Comparison of ENCODE assay signal across 20 mouse cellular contexts in the genomic region with DNA sequence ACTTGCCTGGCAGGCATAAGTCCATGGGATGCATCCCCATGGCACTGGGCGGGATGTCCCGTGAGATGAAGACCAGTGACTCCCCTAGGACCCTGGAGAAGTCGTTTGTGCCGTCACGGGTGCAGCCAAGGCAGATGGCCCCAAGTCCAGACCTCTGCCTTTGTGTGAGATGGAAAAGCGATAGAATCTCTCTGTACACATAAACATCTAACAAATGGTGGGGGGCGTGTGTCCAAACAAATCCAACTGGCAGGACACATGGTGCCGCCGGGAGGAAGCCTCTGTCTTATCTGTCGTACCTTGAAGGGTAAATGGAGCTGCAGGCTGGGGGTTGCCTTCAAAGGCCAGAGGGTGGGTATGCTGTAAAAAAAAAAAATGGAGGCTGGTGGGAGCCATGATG. TPM values are rescaled to one million over a fixed set of nuclear protein-coding genes. Genes with fewer than 3 reads are reported as not detected.
"Had no signal": no experiment of that assay in that cellular context is flagged by ENCODE, and none has a peak within 500 bp of the region (broad histone marks: within the 10 kb centered on the region; RNA-seq: fewer than 3 reads in every experiment).

No protein-coding gene starts in this region.

- H3K9ac ChIP-seq: liver, embryonic 13.5 days; liver, embryonic 15.5 days; liver, postnatal 0 days; lung, embryonic 15.5 days; midbrain, embryonic 13.5 days; midbrain, embryonic 15.5 days; neural tube, embryonic 12.5 days had no signal

- H3K4me3 ChIP-seq: liver, embryonic 13.5 days; liver, embryonic 15.5 days; lung, embryonic 15.5 days; megakaryocyte, embryonic 14.5 days; midbrain, embryonic 13.5 days; midbrain, embryonic 15.5 days; neural tube, embryonic 12.5 days had no signal

- H3K4me2 ChIP-seq: liver, embryonic 11.5 days; liver, embryonic 13.5 days; liver, embryonic 15.5 days; lung, embryonic 15.5 days; midbrain, embryonic 11.5 days; midbrain, embryonic 13.5 days; midbrain, embryonic 15.5 days; neural tube, embryonic 12.5 days had no signal

- DNase-seq: liver; liver, embryonic 13.5 days; liver, postnatal 0 days; right cerebral cortex, postnatal 25 days; right cerebral cortex, postnatal 4 days; spleen, adult 18-20 months; thymus, adult 18-20 months; thymus, postnatal 14 days; thymus, postnatal 36 days had no signal

- H3K4me1 ChIP-seq: liver, embryonic 13.5 days; liver, embryonic 15.5 days; lung, embryonic 15.5 days; megakaryocyte, embryonic 14.5 days; midbrain, embryonic 15.5 days; neural tube, embryonic 12.5 days had no signal

- H3K9me3 ChIP-seq: liver, embryonic 13.5 days; liver, embryonic 15.5 days; lung, embryonic 15.5 days; midbrain, embryonic 13.5 days; midbrain, embryonic 15.5 days; neural tube, embryonic 12.5 days had no signal

- ATAC-seq: liver, postnatal 0 days; midbrain, embryonic 13.5 days; midbrain, embryonic 15.5 days had no signal

- H3K36me3 ChIP-seq: liver, embryonic 13.5 days; liver, embryonic 15.5 days; lung, embryonic 15.5 days; midbrain, embryonic 13.5 days; midbrain, embryonic 15.5 days; neural tube, embryonic 12.5 days had no signal

- H3K27me3 ChIP-seq: liver, embryonic 13.5 days; liver, embryonic 15.5 days; lung, embryonic 15.5 days; megakaryocyte, embryonic 14.5 days; midbrain, embryonic 13.5 days; midbrain, embryonic 15.5 days; neural tube, embryonic 12.5 days had no signal

- H3K27ac ChIP-seq: liver, embryonic 13.5 days; liver, embryonic 15.5 days; lung, embryonic 15.5 days; midbrain, embryonic 13.5 days; midbrain, embryonic 15.5 days; neural tube, embryonic 12.5 days had no signal

RNA-seq across cellular contexts. Expression of a gene that starts 46.5 kb away (rescaled TPM):
- total RNA-seq: midbrain, postnatal 0 days; monocyte, adult 5-6 weeks; neutrophil, adult 5-6 weeks had no signal
- polyA plus RNA-seq: liver, embryonic 13.5 days; liver, embryonic 15.5 days; midbrain, embryonic 11.5 days had no signal
